Mouse (Mus musculus) CH12F3 (cell line): ENCODE data around the gene Dnajc28.
"Not testable (repeated sequence)": the region's sequence is repeated elsewhere in the genome, so short reads cannot be mapped to it uniquely, and the experiment has no call there.

ENCODE experiments used
- in situ Hi-C: fragments of 300-500 bp; cut with MboI; formaldehyde crosslinking; loops from 2 replicates; pipeline ENCODE4 v1.14.3; 2020; ENCODE audit warnings: low sequenced_read_pairs

Gene Dnajc28

GRCm38 (mm10) chr16:91618511-91619501 is at the start of gene Dnajc28:
Gene Dnajc28, minus strand, starts transcription at chr16:91619026.
- in situ Hi-C loops, result no loop called here

GRCm38 (mm10) chr16:91663795-91664194 is 45.0 kb upstream of the Dnajc28 start:
- in situ Hi-C loops, result no loop called here

GRCm38 (mm10) chr16:91662336-91662735 is 43.5 kb upstream of the Dnajc28 start:
- in situ Hi-C loops, result no loop called here

- in situ Hi-C loops, result no loop called here
Measured at GRCm38 (mm10) chr16:91661397-91661796, 42.6 kb upstream of the Dnajc28 start.

GRCm38 (mm10) chr16:91659798-91660197 is 41.0 kb upstream of the Dnajc28 start:
- in situ Hi-C loops, result no loop called here

GRCm38 (mm10) chr16:91658471-91658870 is 39.6 kb upstream of the Dnajc28 start:
- in situ Hi-C loops, result no loop called here

GRCm38 (mm10) chr16:91657285-91657684 is 38.5 kb upstream of the Dnajc28 start:
- in situ Hi-C loops, result no loop called here

- in situ Hi-C loops, result no loop called here
Measured at GRCm38 (mm10) chr16:91655285-91655684, 36.5 kb upstream of the Dnajc28 start.

GRCm38 (mm10) chr16:91652191-91652590 is 33.4 kb upstream of the Dnajc28 start:
- in situ Hi-C loops, result no loop called here

- in situ Hi-C loops, result no loop called here
Measured at GRCm38 (mm10) chr16:91649781-91650180, 31.0 kb upstream of the Dnajc28 start.

- in situ Hi-C loops, result no loop called here
Measured at GRCm38 (mm10) chr16:91649246-91649645, 30.4 kb upstream of the Dnajc28 start.

GRCm38 (mm10) chr16:91648220-91648550 is 29.4 kb upstream of the Dnajc28 start:
- in situ Hi-C loops, result no loop called here

- in situ Hi-C loops, result no loop called here
Measured at GRCm38 (mm10) chr16:91647461-91648219, 28.8 kb upstream of the Dnajc28 start, which contains the start of gene Son. Gene Son, plus strand, starts transcription at chr16:91647506.

GRCm38 (mm10) chr16:91646681-91647419 is 28.0 kb upstream of the Dnajc28 start, which contains the start of gene Gart:
Gene Gart, minus strand, starts transcription at chr16:91646952.
- in situ Hi-C loops, result no loop called here

GRCm38 (mm10) chr16:91645995-91646602 is 27.3 kb upstream of the Dnajc28 start:
- in situ Hi-C loops, result no loop called here

- in situ Hi-C loops, result not testable (repeated sequence)
Measured at GRCm38 (mm10) chr16:91645420-91645819, 26.6 kb upstream of the Dnajc28 start.

- in situ Hi-C loops, result no loop called here
Measured at GRCm38 (mm10) chr16:91644901-91645300, 26.1 kb upstream of the Dnajc28 start.

- in situ Hi-C loops, result no loop called here
Measured at GRCm38 (mm10) chr16:91640171-91640570, 21.3 kb upstream of the Dnajc28 start.

- in situ Hi-C loops, result no loop called here
Measured at GRCm38 (mm10) chr16:91639636-91640035, 20.8 kb upstream of the Dnajc28 start.

GRCm38 (mm10) chr16:91639161-91639560 is 20.3 kb upstream of the Dnajc28 start:
- in situ Hi-C loops, result no loop called here
